Mouse (Mus musculus) midbrain, embryonic 15.5 days (tissue): Measurements from ENCODE around the gene Acer1. TPM values are rescaled to one million over a fixed set of nuclear protein-coding genes. Genes with fewer than 3 reads are reported as not detected.

Source experiments
- ATAC-seq: fragments of 200-750 bp; cut with Nextera tagmentation; replicated peaks from 2 replicates; pipeline ENCODE4 v1.8.0; 2017; ENCODE audit warnings: moderate TSS enrichment
- H3K27ac ChIP-seq: fragments of 300-500 bp; sonication (generic); 2 replicates; pipeline ENCODE4 v1.5.1; 2015; ENCODE audit warnings: mild to moderate bottlenecking, inconsistent platforms
- H3K27me3 ChIP-seq: fragments of 300-500 bp; sonication (generic); replicated peaks from 2 replicates; pipeline ENCODE4 v1.6.1; 2015; ENCODE audit warnings: inconsistent platforms
- H3K36me3 ChIP-seq: fragments of 300-500 bp; sonication (generic); replicated peaks from 2 replicates; pipeline ENCODE4 v1.6.1; 2015; ENCODE audit warnings: inconsistent platforms
- H3K4me1 ChIP-seq: fragments of 300-500 bp; sonication (generic); 2 replicates; pipeline ENCODE4 v1.6.1; 2015; ENCODE audit warnings: inconsistent platforms
- H3K4me2 ChIP-seq: fragments of 300-500 bp; sonication (generic); 2 replicates; pipeline ENCODE4 v1.6.1; 2015; ENCODE audit warnings: inconsistent platforms, mild to moderate bottlenecking, moderate library complexity
- H3K4me3 ChIP-seq: fragments of 300-500 bp; sonication (generic); 2 replicates; pipeline ENCODE4 v1.5.1; 2015; ENCODE audit warnings: mild to moderate bottlenecking, inconsistent platforms
- H3K9ac ChIP-seq: fragments of 300-500 bp; sonication (generic); 2 replicates; pipeline ENCODE4 v1.6.1; 2015; ENCODE audit warnings: mild to moderate bottlenecking, inconsistent platforms
- H3K9me3 ChIP-seq: fragments of 300-500 bp; sonication (generic); 2 replicates; pipeline ENCODE4 v1.6.1; 2016; ENCODE audit warnings: inconsistent platforms
- WGBS: fragments of 180-500 bp; shearing (Covaris S2); methylation state at CpG from one replicate; pipeline ENCODE4 v1.1.7; 2015; ENCODE audit warnings: mixed read lengths; 5-methylcytosine and 5-hydroxymethylcytosine counted together
- polyA plus RNA-seq: library from polyadenylated mRNA; unstranded; fragments of >200 nt; fragmentation: Nextera tagmentation; extraction: Ambion mirVana; gene quantifications from 2 replicates; pipeline ENCODE4 v1.2.1, GENCODE M21; 2015

The Acer1 gene
- polyA plus RNA-seq, 1 experiment from 2014 or later: not detected

DNA sequence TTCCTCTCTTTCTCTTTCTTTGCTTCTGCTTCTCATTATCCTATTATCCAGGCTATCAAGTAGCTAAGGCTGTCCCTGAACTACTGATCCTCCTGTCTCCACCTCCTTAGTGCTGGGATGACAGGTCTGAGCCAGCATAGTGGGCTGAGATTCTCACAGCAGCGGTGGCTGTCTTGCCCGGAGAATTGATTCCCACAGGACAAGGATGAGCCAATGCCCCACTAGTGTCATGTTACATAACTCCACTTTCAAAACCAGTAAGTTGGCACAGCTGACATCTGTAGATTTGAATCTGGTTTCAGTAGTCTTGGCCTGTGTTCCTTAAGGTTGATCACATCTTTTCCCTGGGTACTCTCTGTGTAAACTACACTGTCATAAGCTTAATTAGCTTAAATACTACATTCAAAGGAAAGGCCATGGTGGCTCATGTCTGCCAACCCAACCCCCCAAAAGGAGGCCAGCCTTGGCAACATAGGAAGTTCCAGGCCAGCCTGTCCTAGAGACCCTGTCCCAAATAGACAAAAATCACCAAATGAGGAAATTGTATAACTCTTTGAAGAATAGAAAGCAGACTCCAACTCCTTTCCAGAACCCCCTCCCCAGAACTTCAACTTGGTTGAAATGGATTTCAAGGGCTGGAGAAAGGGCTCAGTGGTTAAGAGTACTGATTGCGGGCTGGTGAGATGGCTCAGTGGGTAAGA, 4.3 kb upstream of the Acer1 start:
- Histone ChIP-seq H3K4me3 (no peak overlapping the region), H3K9me3 (no peaks in the 10 kb centered on the region), H3K4me1 (peaks cover 10% of the 10 kb centered on the region), H3K4me2 (no peak overlapping the region), H3K9ac (no peak overlapping the region), H3K27me3 (no peaks in the 10 kb centered on the region), H3K36me3 (no peaks in the 10 kb centered on the region), H3K27ac (no peak overlapping the region)
- 81% methylated on average over 3 of the region's 3 CpGs for WGBS
- ATAC-seq: no peak

DNA sequence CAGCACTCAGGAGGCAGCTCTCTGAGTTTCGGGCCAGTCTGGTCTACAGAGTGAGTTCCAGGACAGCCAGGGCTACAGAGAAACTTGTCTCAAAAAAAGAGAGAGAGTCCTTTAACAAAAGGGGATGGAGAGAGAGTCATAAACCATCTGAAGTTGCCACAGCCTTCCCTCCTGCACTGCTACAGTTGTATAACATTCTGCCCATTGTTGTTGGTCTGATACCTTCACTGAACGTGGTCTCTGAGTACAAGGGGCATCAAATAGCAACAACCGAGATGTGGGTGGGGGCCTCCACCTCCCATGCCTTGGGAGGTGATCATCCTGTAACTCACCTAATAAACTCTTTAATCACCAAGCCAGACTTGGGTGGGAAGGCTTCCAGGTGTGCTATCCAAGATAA, 3.7 kb upstream of the Acer1 start:
- H3K27ac ChIP-seq: no peak overlapping the region
- no peaks in the 10 kb centered on the region for H3K9me3 ChIP-seq
- no peak for ATAC-seq
- H3K9ac ChIP-seq: no peak overlapping the region
- 0 out of 2 replicates have a peak, but pooled peaks cover 4% of the 10 kb centered on the region for H3K4me1 ChIP-seq
- no peak overlapping the region for H3K4me2 ChIP-seq
- no peak overlapping the region for H3K4me3 ChIP-seq
- 81% methylated on average over 3 of the region's 3 CpGs for WGBS
- no peaks in the 10 kb centered on the region for H3K27me3 ChIP-seq
- H3K36me3 ChIP-seq: no peaks in the 10 kb centered on the region

DNA sequence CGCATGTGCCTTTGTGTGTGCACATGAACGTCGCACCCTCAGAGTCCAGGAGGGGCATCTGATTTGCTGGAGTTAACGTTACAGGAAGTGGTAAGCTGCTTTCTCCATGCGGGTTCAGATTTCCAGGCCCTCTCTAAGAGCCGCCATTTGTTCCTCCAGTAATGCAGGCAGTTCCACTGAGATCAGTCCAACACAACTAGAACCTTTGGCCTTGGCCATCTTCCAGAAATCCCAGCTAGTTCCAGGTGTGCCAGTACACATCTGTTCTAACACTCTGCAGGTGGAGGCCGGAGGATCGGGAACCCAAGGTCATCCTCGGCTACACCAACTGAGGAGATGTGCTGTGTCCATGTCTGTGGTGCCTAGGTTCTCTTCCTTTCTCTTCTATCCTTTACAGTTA, 3.0 kb upstream of the Acer1 start:
- H3K27ac ChIP-seq: no peak overlapping the region
- no peaks in the 10 kb centered on the region for H3K9me3 ChIP-seq
- no peaks in the 10 kb centered on the region for H3K36me3 ChIP-seq
- 0 out of 2 replicates have a peak, but pooled peaks cover 4% of the 10 kb centered on the region for H3K4me1 ChIP-seq
- ATAC-seq: no peak
- H3K27me3 ChIP-seq: no peaks in the 10 kb centered on the region
- no peak overlapping the region for H3K4me2 ChIP-seq
- 84% methylated on average over 9 of the region's 9 CpGs for WGBS
- no peak overlapping the region for H3K9ac ChIP-seq
- H3K4me3 ChIP-seq: no peak overlapping the region

DNA sequence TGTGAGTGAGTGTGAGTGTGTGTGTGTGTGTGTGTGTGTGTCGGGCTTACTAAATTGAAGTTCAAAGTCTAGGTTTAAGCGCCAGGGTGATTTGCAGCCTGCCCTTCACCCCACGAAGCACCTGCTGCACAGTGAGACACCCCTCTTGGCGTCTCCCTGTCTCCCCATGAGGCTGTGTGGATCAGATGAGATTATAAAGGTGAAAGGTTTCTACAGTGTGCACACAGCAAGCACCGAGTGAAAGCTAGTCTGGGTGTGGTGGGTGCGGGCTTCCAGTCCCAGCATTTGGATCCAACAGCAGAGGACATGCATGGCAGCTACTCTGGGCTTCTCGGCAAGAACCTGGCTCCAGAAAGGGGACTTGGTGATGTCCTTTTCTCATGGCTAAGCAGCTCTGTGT, 877 bp downstream of the Acer1 start:
- H3K4me3 ChIP-seq: no peak overlapping the region
- H3K4me1 ChIP-seq: no peaks in the 10 kb centered on the region
- H3K9me3 ChIP-seq: no peaks in the 10 kb centered on the region
- 77% methylated on average over 7 of the region's 7 CpGs for WGBS
- H3K4me2 ChIP-seq: no peak overlapping the region
- no peak overlapping the region for H3K9ac ChIP-seq
- no peak overlapping the region for H3K27ac ChIP-seq
- no peaks in the 10 kb centered on the region for H3K27me3 ChIP-seq
- H3K36me3 ChIP-seq: no peaks in the 10 kb centered on the region
- ATAC-seq: no peak

DNA sequence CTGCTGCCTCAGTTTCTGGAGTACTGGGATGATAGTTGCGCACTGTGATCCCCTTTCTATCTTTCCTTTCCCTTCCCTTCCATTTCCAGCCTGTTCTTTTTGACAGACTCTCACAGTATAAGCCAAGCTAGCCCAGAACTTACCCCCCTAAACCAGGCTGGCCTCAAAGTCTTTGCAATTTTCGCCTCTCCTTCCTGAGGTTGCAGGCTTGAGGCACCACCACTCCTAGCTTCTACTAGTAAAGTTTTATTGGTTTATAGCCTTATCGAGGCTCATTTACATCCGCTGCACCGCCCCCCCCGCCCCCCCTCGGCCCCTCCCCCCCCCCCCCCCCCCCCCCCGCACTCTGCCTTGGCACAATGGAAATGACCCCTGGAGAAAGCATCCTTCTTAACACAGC, 2.4 kb downstream of the Acer1 start:
- 53% methylated on average over 6 of the region's 8 CpGs for WGBS
- no peak for ATAC-seq
- Histone ChIP-seq H3K4me1 (no peaks in the 10 kb centered on the region), H3K9ac (no peak overlapping the region), H3K27me3 (no peaks in the 10 kb centered on the region), H3K27ac (no peak overlapping the region), H3K4me2 (no peak overlapping the region), H3K36me3 (no peaks in the 10 kb centered on the region), H3K4me3 (no peak overlapping the region), H3K9me3 (no peaks in the 10 kb centered on the region)

DNA sequence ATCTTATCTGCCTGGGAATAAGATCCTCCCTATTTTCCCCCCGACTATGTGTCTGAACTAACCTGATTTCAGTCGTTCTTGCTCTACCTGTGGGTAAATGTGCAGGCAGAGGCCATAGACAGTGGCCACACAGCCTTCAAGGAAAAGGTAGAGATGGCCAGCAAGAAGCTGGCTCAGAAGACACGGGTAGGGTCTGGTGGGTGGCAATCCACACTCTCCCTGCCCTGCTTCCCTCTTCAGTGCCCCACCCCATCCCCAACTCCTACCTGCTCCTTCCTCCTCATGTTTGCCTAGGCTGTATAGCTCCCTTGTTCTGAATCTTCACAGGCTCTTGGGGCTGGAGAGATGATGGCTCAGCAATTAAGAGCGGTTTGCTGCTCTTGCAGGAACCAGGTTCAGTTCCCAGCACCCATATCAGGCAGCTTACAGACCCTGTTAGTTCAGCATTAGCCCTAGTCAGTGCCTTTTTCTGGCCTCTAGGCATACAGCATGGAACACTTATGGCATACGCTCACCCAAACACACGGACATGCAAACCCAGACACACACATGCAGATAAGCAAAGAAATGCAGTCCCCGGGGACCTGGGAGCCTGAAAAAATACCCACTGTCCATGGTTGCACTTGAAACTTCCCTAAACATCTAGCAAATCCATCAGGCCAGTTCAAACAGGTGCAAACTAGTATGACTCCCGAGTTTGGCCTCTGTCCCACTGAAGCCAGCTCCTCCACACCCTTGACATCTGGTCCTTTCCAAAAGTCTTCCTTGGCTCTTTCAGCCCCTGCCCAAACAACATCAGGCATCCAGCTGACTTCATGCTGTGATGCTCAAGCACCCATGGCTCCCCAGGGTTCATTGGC, 5.2 kb downstream of the Acer1 start:
- H3K4me2 ChIP-seq: no peak overlapping the region
- ATAC-seq: no peak
- no peaks in the 10 kb centered on the region for H3K36me3 ChIP-seq
- no peaks in the 10 kb centered on the region for H3K4me1 ChIP-seq
- no peak overlapping the region for H3K4me3 ChIP-seq
- 83% methylated on average over 8 of the region's 8 CpGs for WGBS
- no peaks in the 10 kb centered on the region for H3K27me3 ChIP-seq
- H3K9ac ChIP-seq: no peak overlapping the region
- H3K27ac ChIP-seq: no peak overlapping the region
- H3K9me3 ChIP-seq: no peaks in the 10 kb centered on the region

DNA sequence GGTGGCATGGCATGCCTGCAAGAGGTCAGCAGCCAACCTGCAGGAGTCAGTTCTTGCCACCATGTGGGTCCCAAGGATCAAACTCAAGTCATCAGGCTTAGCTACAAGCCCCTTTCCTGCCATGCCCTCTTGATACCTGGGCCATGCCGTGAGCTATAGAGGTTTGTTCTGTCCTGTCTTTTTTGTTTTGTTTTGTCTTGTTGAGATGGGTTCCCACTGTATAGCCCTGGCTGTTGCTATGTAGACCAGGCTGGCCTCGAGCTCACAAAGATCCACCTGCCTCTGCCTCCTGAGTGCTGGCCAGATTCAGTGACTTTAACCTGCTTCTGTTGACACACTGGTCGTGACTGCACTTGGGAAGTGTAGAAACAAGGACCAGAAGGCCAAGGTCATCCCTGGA, 6.5 kb downstream of the Acer1 start:
- no peak overlapping the region for H3K27ac ChIP-seq
- no peak overlapping the region for H3K4me2 ChIP-seq

DNA sequence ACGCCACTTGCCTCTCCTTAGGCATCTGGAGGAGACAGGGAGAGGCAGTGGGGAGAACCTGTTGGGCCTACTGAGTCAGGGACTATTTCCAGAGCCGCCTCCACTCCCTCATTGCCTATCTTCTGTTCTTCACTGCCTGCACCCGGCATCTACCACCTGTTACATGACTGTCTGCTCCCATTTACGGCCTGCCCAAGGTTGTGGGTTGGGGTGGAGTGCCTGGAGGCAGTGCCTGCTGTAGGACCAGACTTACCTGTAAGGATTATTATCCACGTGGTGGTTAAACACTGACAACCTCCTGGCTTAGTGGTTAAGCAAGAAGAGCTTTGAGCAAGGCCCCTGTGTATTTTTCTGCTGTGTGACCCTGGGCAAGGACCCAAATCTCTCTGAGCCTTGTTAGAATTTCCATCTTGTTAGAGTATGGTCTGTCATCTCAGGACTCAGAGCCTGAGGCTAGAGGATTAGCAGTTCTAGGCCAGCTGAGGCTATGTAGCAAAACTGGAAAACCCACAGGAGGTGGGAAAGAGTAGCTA, 7.2 kb downstream of the Acer1 start:
- Histone ChIP-seq H3K27ac (no peak overlapping the region), H3K9ac (no peak overlapping the region), H3K4me3 (no peak overlapping the region), H3K9me3 (no peaks in the 10 kb centered on the region), H3K4me1 (no peaks in the 10 kb centered on the region), H3K36me3 (no peaks in the 10 kb centered on the region), H3K27me3 (no peaks in the 10 kb centered on the region), H3K4me2 (no peak overlapping the region)
- 83% methylated on average over 5 of the region's 5 CpGs for WGBS
- ATAC-seq: no peak

More for the DNA sequence above, 6.5 kb downstream of the Acer1 start:
- no peak for ATAC-seq
- WGBS: 76% methylated on average over 3 of the region's 3 CpGs
- H3K36me3 ChIP-seq: no peaks in the 10 kb centered on the region
- H3K4me1 ChIP-seq: no peaks in the 10 kb centered on the region
- no peak overlapping the region for H3K9ac ChIP-seq
- no peaks in the 10 kb centered on the region for H3K27me3 ChIP-seq
- H3K9me3 ChIP-seq: no peaks in the 10 kb centered on the region
- no peak overlapping the region for H3K4me3 ChIP-seq

DNA sequence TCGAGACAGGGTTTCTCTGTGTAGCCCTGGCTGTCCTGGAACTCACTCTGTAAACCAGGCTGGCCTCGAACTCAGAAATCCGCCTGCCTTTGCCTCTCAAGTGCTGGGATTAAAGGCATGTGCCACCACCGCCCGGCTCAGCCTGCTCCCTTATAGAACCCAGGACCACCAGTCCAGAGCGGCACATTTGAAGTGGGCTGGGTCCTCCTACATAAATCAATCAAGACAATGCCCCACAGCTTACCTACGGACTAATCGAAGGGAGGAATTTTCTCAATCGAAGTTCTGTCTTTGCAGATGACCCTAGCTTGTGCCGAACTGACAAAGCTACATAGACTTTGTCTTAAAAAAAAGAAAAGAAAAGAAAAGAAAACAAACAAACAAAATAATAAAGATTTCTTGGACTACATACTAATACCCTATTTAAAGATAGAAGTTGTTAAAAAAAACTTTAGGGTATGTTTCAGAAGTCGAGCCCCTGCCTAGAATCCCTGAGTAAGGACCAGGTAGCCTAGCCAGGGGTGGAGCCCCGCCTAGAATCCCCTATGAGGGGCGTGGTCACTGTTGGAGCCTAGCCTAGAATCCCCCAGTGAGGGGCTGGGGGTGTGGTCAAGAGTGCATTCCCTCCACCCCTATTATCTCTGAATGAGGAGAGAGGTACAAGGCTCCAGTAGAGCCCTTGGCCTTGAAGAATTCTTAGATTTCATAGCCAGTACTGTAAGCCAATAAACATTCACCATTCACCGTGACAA, 7.8 kb downstream of the Acer1 start:
- Histone ChIP-seq H3K4me3 (no peak overlapping the region), H3K9ac (no peak overlapping the region), H3K4me1 (no peaks in the 10 kb centered on the region), H3K27ac (no peak overlapping the region), H3K4me2 (no peak overlapping the region), H3K36me3 (no peaks in the 10 kb centered on the region), H3K9me3 (no peaks in the 10 kb centered on the region), H3K27me3 (no peaks in the 10 kb centered on the region)
- WGBS: 70% methylated on average over 14 of the region's 14 CpGs
- no peak for ATAC-seq

DNA sequence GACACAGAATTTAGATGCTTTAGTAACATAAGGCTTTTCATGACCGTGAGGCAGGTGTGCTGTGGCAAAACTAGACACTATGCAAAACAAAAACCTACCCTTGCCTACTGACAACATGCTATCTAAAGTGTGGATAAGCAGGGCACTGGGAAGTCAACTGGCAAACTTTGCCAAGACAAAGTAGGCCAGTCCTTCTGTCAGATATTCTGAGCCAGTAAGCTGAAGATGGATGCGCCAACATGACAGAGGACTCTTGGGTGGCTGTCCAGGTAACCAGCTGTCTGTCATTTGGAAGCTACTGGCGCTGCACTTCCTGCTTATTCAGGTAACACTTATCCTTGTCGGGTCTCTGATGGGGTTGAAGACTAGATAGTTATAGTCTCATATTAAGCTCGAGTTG, 11.8 kb downstream of the Acer1 start:
- H3K27ac ChIP-seq: no peak overlapping the region
- no peaks in the 10 kb centered on the region for H3K27me3 ChIP-seq
- H3K4me3 ChIP-seq: no peak overlapping the region
- H3K4me2 ChIP-seq: no peak overlapping the region
- no peaks in the 10 kb centered on the region for H3K9me3 ChIP-seq
- ATAC-seq: no peak
- 71% methylated on average over 5 of the region's 5 CpGs for WGBS
- no peaks in the 10 kb centered on the region for H3K36me3 ChIP-seq
- no peaks in the 10 kb centered on the region for H3K4me1 ChIP-seq
- no peak overlapping the region for H3K9ac ChIP-seq

DNA sequence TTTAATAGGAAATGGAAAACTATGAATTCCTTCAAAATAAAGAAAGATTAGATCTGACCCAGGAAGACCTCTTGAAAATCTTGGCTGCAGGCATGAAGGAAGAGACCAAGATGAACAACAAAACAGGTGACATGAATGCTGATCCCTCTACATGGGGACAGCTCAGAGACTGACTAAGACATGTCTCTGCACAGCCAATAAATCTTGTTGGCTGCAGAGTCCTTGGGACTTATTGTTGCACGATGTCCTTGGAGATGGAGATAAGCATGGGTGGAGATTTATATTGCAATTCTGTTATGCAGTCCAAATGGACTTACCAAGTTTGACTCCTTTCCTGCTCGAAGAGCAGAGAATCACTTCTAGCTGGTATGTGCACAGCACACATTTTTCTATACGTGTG, 12.6 kb downstream of the Acer1 start:
- no peak for ATAC-seq
- WGBS: 71% methylated on average over 3 of the region's 3 CpGs
- Histone ChIP-seq H3K4me1 (no peaks in the 10 kb centered on the region), H3K36me3 (no peaks in the 10 kb centered on the region), H3K9ac (no peak overlapping the region), H3K27ac (no peak overlapping the region), H3K9me3 (no peaks in the 10 kb centered on the region), H3K4me2 (no peak overlapping the region), H3K4me3 (no peak overlapping the region), H3K27me3 (no peaks in the 10 kb centered on the region)

DNA sequence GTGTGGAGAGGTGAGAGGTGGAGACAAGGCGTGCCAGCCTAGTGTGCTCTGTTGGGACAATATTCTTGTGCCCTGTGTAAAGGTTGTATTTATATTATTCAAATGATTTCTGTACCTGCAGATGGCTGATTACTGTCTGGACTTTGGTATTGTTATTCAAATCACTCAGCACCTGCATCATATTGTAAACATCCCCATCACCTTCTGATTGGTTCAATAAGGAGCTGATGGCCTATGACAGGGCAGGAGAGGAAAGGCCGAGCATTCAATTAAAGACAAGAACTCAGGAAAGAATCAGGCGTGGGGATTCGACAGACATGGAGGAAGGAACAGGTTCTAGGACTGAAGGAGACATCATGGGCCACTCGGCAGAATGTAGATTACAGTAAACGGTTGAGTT, 18.3 kb downstream of the Acer1 start:
- H3K27ac ChIP-seq: no peak overlapping the region
- no peaks in the 10 kb centered on the region for H3K27me3 ChIP-seq
- no peak overlapping the region for H3K9ac ChIP-seq
- H3K4me1 ChIP-seq: no peaks in the 10 kb centered on the region
- no peak overlapping the region for H3K4me3 ChIP-seq
- no peak overlapping the region for H3K4me2 ChIP-seq
- no peaks in the 10 kb centered on the region for H3K36me3 ChIP-seq
- no peak for ATAC-seq
- WGBS: 81% methylated on average over 6 of the region's 6 CpGs
- H3K9me3 ChIP-seq: no peaks in the 10 kb centered on the region
